Mouse (Mus musculus) gastrocnemius, postnatal 4 days (tissue): Measurements from ENCODE around the gene Nrd1. TPM values are rescaled to one million over a fixed set of nuclear protein-coding genes. Genes with fewer than 3 reads are reported as not detected.

Experiments
- DNase-seq, 2 experiments: peaks; one replicate each; pipeline ENCODE4 v3.0.0; 2021 to 2022; ENCODE audit warnings: low spot score in 2 of 2, mixed read lengths in 2 of 2
- total RNA-seq, 2 experiments: library from RNA; stranded (reverse); gene quantifications; 2 replicates each; pipeline ENCODE4 v1.2.3; 2021

Nrd1 gene
- total RNA-seq, 2 experiments from 2014 or later = 95.5 to 98.8 TPM

DNA sequence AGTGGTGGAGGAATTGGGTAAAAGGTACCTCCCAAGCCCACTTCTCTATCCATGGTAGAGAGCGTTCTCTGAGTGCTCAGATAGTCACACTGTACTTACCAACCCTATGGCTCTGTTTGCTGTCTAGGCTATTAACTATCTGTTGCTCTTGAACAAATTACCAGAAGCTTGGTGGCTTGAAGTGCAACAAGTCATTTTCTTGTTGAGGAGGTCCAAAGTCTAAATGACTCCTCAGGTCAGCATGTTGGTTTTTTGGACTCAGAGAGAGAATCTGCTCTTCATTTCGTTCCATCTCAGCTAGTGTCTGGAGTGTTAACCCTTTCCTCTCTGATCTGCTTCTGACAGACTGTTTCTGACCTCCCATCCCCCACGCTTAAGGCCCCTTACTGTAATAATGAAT lies 24.6 kb downstream of the Nrd1 start:
- DNase-seq = no peak

DNA sequence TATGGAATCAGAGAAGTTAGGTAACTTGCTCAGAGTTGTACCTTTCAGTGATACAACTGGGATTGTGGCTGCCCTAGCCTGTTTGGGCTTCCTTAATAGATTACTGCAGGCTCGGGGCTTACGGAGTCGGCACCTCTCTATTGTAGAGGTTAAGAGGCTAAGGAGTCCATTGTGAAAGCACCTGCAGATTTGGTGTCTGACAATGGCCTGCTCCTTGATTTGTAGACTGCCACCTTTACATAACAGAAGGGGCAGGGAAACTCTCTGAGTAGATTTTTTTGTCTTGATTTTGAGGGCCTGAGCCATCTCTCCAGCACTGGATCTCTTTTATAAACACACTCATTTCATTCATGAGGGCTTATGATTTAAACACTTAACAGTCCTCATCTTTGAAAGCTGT lies 26.1 kb downstream of the Nrd1 start:
- DNase-seq = no peak

GRCm38 (mm10) chr4:109029857-109030256 lies 29.4 kb downstream of the Nrd1 start:
- DNase-seq = no peak

DNA sequence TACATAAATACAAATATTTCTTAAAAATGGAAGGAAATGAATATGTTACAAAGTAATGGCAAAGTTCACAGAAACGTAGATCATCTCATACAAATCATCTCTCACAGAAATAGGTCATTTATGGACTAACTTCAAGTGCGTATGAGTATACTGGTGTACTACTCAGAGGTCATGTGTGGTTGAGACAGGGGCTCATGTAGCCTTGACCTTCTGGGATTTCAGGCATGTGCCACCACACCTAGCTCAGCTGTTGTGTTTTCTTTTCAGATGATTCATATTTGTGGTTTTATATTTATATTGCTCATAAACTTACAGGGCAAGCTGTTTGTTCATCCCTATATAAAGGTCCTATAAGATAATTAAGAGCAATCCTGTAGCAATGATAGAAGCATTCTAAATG lies 29.8 kb downstream of the Nrd1 start:
- no peak for DNase-seq

DNA sequence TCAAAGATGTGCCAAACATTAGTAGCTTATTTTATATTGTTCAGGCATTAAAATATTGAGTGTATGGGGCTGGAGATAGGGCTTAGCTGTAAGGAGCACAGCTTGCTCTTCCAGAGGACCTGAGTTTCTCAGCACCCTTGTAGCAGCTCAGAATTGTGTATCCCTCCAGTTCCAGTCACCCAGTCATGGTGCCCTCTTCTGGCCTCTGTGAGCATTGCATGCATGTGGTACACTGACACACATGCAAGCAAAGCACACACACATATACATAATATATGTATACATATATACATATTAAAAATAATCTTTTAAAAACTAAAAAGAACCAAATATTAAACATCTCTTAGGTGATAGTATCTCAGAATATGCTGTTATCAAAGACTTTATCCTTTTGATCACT lies 35.9 kb downstream of the Nrd1 start:
- peak in 1 of 2 experiments; percentile 51 for DNase-seq

GRCm38 (mm10) chr4:109042739-109043138 lies 42.3 kb downstream of the Nrd1 start:
- DNase-seq = no peak

GRCm38 (mm10) chr4:109043294-109043693 lies 42.8 kb downstream of the Nrd1 start:
- DNase-seq = no peak

- DNase-seq = no peak
Observed at GRCm38 (mm10) chr4:109043756-109044155, 43.3 kb downstream of the Nrd1 start.

DNA sequence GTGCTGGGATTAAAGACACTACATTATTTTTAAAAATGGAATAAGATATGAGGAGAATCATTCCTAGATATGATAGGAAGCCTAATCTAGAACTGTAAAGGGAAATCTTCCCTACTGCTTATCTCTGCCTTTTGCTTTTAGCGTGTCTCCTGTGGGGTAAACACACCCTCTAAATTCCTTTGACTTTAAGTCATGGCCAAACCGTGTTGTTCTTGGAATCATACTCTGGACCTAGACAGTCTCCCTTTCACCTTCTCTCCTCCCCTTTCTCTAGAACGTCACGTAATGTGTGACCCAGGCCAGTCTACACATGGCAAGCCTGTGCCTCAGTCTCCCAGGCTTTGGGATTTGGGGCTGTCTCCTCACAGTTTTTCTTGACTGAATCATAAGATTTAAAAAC lies 47.8 kb downstream of the Nrd1 start:
- DNase-seq = no peak

DNA sequence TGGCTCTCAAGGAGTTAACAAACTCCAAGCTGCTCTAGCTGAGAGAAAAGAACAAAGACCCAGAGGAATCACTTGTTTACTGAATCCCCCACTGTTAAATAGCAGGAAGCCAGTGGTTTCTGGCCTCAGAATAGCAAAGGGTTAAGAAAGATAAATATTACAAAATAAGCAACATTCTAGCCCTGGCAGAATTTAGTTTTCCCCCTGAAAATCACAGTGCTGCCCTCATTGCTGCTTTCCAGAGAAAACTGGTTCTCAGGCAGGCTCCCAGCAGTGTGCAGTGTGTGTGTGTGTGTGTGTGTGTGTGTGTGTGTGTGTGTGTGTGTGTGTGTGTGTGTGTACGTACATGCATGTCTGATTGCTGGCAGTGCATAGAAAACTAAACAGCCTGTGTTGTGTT lies 51.8 kb downstream of the Nrd1 start:
- DNase-seq = no peak

DNA sequence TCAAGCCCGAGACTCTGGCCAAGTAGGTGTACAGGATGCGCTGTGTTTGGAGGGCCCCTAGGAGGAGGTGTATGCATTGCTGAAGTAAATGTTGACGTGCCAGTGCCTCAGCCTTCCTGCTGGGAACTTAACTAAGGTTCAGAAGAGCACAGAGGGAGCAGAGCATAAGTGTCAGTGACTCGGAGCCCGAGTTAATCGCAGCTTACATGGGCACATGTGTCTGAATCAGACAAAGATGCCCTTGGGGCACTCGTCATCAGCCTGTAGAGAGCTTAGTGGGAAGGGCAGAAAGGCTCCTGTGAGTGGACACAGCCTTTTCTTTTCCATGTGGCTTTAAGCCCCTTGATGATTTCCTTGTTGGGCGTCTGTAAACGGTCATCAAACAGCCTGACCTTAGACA lies 53.5 kb downstream of the Nrd1 start:
- DNase-seq = no peak

DNA sequence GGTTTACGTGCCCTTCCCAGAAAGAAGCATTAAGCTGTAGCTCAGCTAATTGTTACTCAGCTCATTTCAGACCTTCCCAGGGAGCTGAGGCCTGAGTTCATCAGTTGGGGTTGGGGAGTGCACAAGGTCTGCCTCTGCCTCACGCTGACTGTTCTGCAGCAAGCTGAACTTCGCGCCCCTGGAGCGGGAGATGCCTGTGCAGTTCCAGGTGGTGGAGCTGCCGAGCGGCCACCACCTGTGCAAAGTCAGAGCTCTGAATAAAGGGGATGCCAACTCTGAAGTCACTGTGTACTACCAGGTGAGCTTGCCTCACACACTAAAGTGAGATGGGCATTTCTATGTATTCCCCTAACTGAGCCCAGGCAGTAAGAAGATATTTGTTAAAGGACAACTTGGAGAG lies 55.9 kb downstream of the Nrd1 start:
- DNase-seq = no peak

- no peak for DNase-seq
Observed at GRCm38 (mm10) chr4:109057640-109058039, 57.2 kb downstream of the Nrd1 start.

DNA sequence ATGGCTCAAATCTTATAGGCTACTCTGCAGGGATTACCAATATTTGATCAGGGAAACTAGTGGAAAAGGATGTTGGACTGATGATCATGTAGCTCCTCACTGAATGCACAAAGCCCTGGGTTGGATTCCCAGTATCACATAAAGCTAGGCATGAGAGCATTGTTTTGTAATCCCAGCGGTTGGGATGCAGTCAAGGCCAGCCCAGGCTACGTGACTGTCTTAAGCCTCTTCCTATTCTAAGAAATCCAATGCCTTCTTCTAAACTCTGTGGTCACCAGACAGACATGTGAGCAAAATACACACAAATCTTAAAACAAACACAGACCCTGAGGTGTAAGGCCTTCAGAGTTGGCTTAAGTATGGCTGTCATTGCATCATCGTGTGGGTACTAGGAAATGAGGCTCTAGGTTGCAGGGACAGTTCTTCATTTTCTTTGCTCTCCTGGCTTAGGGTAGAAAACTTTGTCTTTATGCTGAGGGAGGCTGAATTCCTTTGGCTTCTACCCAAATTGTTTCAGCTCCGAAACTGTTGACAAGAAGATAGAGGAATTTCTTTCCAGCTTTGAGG lies 58.9 kb downstream of the Nrd1 start:
- DNase-seq = no peak

DNA sequence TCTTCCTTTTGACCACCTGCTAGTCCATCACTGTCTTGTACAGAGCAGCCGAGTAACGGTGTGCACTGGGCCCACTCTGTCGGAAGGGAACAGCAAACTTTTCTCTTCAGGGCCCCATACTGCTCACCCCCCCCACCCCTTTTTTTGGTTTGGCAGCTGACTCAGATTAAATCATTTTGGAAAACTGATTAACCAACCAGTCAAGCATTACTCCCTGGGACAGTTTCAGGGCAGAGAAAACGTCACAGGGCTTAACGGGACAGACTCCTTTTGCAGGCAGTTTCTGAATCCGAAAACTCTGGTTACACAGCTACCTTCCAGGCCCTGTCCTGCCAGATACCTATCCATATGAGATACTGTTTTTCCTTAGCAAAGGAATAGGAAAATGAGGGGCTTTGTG lies 64.5 kb downstream of the Nrd1 start:
- DNase-seq = no peak

DNA sequence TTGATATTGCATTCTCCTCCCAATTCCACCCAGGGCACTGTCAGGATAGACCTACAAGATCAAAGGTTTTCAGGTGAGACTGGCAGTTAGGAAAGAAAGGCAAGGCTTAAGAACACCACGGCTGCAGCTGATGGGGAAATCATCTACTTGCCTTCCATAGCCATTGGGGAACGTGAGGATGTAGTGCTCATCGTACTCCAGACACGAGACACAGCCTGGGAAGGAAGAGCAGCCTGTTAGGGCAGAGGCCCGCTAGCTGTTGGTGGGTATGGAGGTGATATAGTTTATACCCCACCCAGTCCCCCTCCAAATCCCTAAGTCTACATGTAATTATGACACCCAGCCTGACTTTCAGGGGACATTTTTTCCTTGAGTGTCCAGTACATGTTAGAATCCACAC lies 65.3 kb downstream of the Nrd1 start:
- DNase-seq = no peak

GRCm38 (mm10) chr4:109072891-109073290 lies 72.4 kb downstream of the Nrd1 start:
- DNase-seq = no peak

- DNase-seq = no peak
Observed at GRCm38 (mm10) chr4:109073296-109073695, 72.8 kb downstream of the Nrd1 start.

GRCm38 (mm10) chr4:109078941-109079340 lies 78.5 kb downstream of the Nrd1 start:
- DNase-seq = no peak

DNA sequence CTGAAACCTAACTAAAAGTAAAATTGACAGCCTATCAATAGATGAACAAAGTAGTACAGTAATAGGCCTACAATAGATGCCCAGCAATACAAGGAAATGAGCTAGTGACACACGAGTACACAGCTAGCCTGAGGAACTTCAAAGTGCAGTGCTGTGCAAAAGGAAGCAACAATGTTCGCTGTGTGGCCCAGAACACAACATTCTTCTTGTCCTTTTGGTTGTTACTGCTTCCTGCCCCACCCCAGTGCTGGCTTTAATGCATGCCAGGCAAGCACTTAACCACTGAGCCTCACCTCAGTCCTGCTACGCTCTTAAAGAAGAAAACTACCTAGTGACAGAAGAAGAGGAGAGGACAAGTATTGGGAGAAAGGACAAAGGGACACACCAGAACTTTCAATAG lies 79.2 kb downstream of the Nrd1 start:
- no peak for DNase-seq

- no peak for DNase-seq
Observed at GRCm38 (mm10) chr4:109080118-109080517, 79.7 kb downstream of the Nrd1 start.

- DNase-seq = no peak
Observed at GRCm38 (mm10) chr4:109089171-109089570, 88.7 kb downstream of the Nrd1 start.

DNA sequence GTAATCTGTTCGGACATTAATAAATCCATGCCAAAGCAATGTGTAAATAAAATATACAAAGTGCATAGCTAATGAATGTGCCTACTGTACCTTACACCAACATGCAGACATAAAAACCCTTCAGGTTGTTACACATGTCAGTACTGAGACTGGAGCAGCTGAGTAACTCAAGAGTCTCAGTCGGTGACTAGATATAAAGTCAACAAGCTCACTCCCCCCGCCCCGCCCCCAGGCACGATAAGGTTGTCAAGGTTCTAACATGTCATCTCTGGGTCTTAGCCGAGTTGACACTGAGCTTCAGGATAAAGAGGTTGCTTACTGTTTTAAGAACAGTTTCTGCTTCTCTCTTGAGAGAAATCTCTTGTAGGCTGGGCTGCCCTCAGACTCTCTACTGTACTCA lies 89.5 kb downstream of the Nrd1 start:
- DNase-seq = no peak

DNA sequence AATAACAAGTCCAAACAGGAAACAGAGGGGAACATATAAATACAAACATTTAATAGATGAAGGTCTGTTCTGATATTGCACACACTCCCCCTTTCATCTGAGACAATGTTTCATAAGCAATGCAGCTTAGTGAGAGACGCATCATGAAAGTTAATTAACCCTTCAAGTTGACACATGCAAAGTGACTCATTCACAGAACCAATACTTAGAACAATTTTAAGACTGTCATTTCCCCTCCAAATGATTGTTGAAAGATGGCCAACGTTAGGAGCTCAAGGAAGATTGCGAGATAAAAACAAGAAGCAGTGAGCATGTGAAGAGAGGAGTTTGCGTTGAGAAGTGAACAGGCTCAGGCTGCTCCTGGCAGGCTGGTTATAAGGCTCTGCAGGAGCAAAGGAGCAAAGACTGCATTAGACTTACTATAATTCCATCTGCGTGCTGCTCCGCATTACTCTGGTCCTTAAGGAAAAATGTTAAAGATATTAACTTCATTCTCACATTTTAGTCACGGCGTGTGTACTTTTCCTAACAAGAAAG lies 90.9 kb downstream of the Nrd1 start:
- no peak for DNase-seq
